Mouse (Mus musculus): ENCODE measurements around the gene Arhgap21. TPM values are rescaled to one million over a fixed set of nuclear protein-coding genes. Genes with fewer than 3 reads are reported as not detected.
A peak's percentile ranks its signal among the peaks of the same experiment; 100 is the strongest.

Arhgap21 gene
- polyA plus RNA-seq, 1 experiment: 5.1 TPM

GRCm38 (mm10) chr2:20961295-20961694 lies 7.4 kb downstream of the Arhgap21 start:
- H3K4me1 ChIP-seq (ENCODE audit: control insufficient read depth): peaks cover 76% of the 10 kb centered on the region
- no peaks in the 10 kb centered on the region for H3K9me3 ChIP-seq (ENCODE audit: control insufficient read depth, low read length)
- TF ChIP-seq TAL1 (IDR thresholded peaks at IDR 0.05; ENCODE audit: low read length) (no peak), GATA1 (IDR thresholded peaks at IDR 0.05; ENCODE audit: low read length) (no peak)
- peaks cover 74% of the 10 kb centered on the region for H3K36me3 ChIP-seq (ENCODE audit: control insufficient read depth)
- H3K27me3 ChIP-seq (ENCODE audit: control insufficient read depth): no peaks in the 10 kb centered on the region
- H3K4me3 ChIP-seq (replicated peaks): no peak overlapping the region

GRCm38 (mm10) chr2:20960668-20961035 lies 8.0 kb downstream of the Arhgap21 start:
- TF ChIP-seq TAL1 (IDR thresholded peaks at IDR 0.05; ENCODE audit: low read length) (no peak), GATA1 (IDR thresholded peaks at IDR 0.05; ENCODE audit: low read length) (peak; percentile 38; the same call in 1 of the 2 replicates)
- Histone ChIP-seq H3K4me3 (replicated peaks) (no peak overlapping the region), H3K9me3 (ENCODE audit: control insufficient read depth, low read length) (no peaks in the 10 kb centered on the region), H3K27me3 (ENCODE audit: control insufficient read depth) (no peaks in the 10 kb centered on the region), H3K36me3 (ENCODE audit: control insufficient read depth) (peaks cover 74% of the 10 kb centered on the region), H3K4me1 (ENCODE audit: control insufficient read depth) (peaks cover 70% of the 10 kb centered on the region)

GRCm38 (mm10) chr2:20959906-20960667 lies 8.6 kb downstream of the Arhgap21 start:
- Histone ChIP-seq H3K36me3 (ENCODE audit: control insufficient read depth) (peaks cover 76% of the 10 kb centered on the region), H3K4me1 (ENCODE audit: control insufficient read depth) (peaks cover 65% of the 10 kb centered on the region), H3K4me3 (replicated peaks) (no peak overlapping the region), H3K27me3 (ENCODE audit: control insufficient read depth) (no peaks in the 10 kb centered on the region), H3K9me3 (ENCODE audit: control insufficient read depth, low read length) (no peaks in the 10 kb centered on the region)
- no peak for TF ChIP-seq GATA1 (IDR thresholded peaks at IDR 0.05; ENCODE audit: low read length)
- TF ChIP-seq TAL1 (IDR thresholded peaks at IDR 0.05; ENCODE audit: low read length): no peak

GRCm38 (mm10) chr2:20959045-20959444 lies 9.6 kb downstream of the Arhgap21 start:
- H3K9me3 ChIP-seq (ENCODE audit: control insufficient read depth, low read length): no peaks in the 10 kb centered on the region
- peaks cover 70% of the 10 kb centered on the region for H3K36me3 ChIP-seq (ENCODE audit: control insufficient read depth)
- no peaks in the 10 kb centered on the region for H3K27me3 ChIP-seq (ENCODE audit: control insufficient read depth)
- peaks cover 57% of the 10 kb centered on the region for H3K4me1 ChIP-seq (ENCODE audit: control insufficient read depth)
- H3K4me3 ChIP-seq (replicated peaks): no peak overlapping the region
- TF ChIP-seq GATA1 (IDR thresholded peaks at IDR 0.05; ENCODE audit: low read length) (no peak; the same call in 1 of the 2 replicates), TAL1 (IDR thresholded peaks at IDR 0.05; ENCODE audit: low read length) (no peak)

- Histone ChIP-seq H3K4me1 (ENCODE audit: control insufficient read depth) (peaks cover 50% of the 10 kb centered on the region), H3K4me3 (replicated peaks) (no peak overlapping the region), H3K9me3 (ENCODE audit: control insufficient read depth, low read length) (no peaks in the 10 kb centered on the region), H3K36me3 (ENCODE audit: control insufficient read depth) (peaks cover 72% of the 10 kb centered on the region), H3K27me3 (ENCODE audit: control insufficient read depth) (no peaks in the 10 kb centered on the region)
- TF ChIP-seq GATA1 (IDR thresholded peaks at IDR 0.05; ENCODE audit: low read length): no peak
- TF ChIP-seq TAL1 (IDR thresholded peaks at IDR 0.05; ENCODE audit: low read length): no peak
Measured at GRCm38 (mm10) chr2:20957995-20958394, 10.7 kb downstream of the Arhgap21 start.

- Histone ChIP-seq H3K27me3 (ENCODE audit: control insufficient read depth) (no peaks in the 10 kb centered on the region), H3K36me3 (ENCODE audit: control insufficient read depth) (peaks cover 66% of the 10 kb centered on the region), H3K9me3 (ENCODE audit: control insufficient read depth, low read length) (no peaks in the 10 kb centered on the region), H3K4me1 (ENCODE audit: control insufficient read depth) (peaks cover 37% of the 10 kb centered on the region), H3K4me3 (replicated peaks) (no peak overlapping the region)
- no peak for TF ChIP-seq TAL1 (IDR thresholded peaks at IDR 0.05; ENCODE audit: low read length)
- TF ChIP-seq GATA1 (IDR thresholded peaks at IDR 0.05; ENCODE audit: low read length): no peak
Measured at GRCm38 (mm10) chr2:20956716-20957115, 12.0 kb downstream of the Arhgap21 start.

- Histone ChIP-seq H3K4me3 (replicated peaks) (no peak overlapping the region), H3K36me3 (ENCODE audit: control insufficient read depth) (peaks cover 64% of the 10 kb centered on the region), H3K4me1 (ENCODE audit: control insufficient read depth) (peaks cover 32% of the 10 kb centered on the region), H3K9me3 (ENCODE audit: control insufficient read depth, low read length) (no peaks in the 10 kb centered on the region), H3K27me3 (ENCODE audit: control insufficient read depth) (no peaks in the 10 kb centered on the region)
- TF ChIP-seq GATA1 (IDR thresholded peaks at IDR 0.05; ENCODE audit: low read length) (no peak), TAL1 (IDR thresholded peaks at IDR 0.05; ENCODE audit: low read length) (no peak)
Measured at GRCm38 (mm10) chr2:20955996-20956395, 12.7 kb downstream of the Arhgap21 start.

- TF ChIP-seq TAL1 (IDR thresholded peaks at IDR 0.05; ENCODE audit: low read length) (no peak), GATA1 (IDR thresholded peaks at IDR 0.05; ENCODE audit: low read length) (no peak)
- Histone ChIP-seq H3K9me3 (ENCODE audit: control insufficient read depth, low read length) (no peaks in the 10 kb centered on the region), H3K27me3 (ENCODE audit: control insufficient read depth) (no peaks in the 10 kb centered on the region), H3K4me1 (ENCODE audit: control insufficient read depth) (peaks cover 29% of the 10 kb centered on the region), H3K36me3 (ENCODE audit: control insufficient read depth) (peaks cover 64% of the 10 kb centered on the region), H3K4me3 (replicated peaks) (no peak overlapping the region)
Measured at GRCm38 (mm10) chr2:20955376-20955775, 13.3 kb downstream of the Arhgap21 start.

- no peak overlapping the region for H3K4me3 ChIP-seq (replicated peaks)
- peaks cover 49% of the 10 kb centered on the region for H3K36me3 ChIP-seq (ENCODE audit: control insufficient read depth)
- H3K27me3 ChIP-seq (ENCODE audit: control insufficient read depth): no peaks in the 10 kb centered on the region
- H3K9me3 ChIP-seq (ENCODE audit: control insufficient read depth, low read length): no peaks in the 10 kb centered on the region
- TF ChIP-seq GATA1 (IDR thresholded peaks at IDR 0.05; ENCODE audit: low read length) (no peak), TAL1 (IDR thresholded peaks at IDR 0.05; ENCODE audit: low read length) (no peak)
- H3K4me1 ChIP-seq (ENCODE audit: control insufficient read depth): peaks cover 12% of the 10 kb centered on the region
Measured at GRCm38 (mm10) chr2:20952716-20953115, 16.0 kb downstream of the Arhgap21 start.

Data from erythroblast, embryonic 14.5 days (primary cell).